Mouse (Mus musculus): ENCODE measurements around the gene Xlr3a. TPM values are rescaled to one million over a fixed set of nuclear protein-coding genes. Genes with fewer than 3 reads are reported as not detected.

The Xlr3a gene
- polyA plus RNA-seq, 1 experiment: 3.3 TPM

DNA sequence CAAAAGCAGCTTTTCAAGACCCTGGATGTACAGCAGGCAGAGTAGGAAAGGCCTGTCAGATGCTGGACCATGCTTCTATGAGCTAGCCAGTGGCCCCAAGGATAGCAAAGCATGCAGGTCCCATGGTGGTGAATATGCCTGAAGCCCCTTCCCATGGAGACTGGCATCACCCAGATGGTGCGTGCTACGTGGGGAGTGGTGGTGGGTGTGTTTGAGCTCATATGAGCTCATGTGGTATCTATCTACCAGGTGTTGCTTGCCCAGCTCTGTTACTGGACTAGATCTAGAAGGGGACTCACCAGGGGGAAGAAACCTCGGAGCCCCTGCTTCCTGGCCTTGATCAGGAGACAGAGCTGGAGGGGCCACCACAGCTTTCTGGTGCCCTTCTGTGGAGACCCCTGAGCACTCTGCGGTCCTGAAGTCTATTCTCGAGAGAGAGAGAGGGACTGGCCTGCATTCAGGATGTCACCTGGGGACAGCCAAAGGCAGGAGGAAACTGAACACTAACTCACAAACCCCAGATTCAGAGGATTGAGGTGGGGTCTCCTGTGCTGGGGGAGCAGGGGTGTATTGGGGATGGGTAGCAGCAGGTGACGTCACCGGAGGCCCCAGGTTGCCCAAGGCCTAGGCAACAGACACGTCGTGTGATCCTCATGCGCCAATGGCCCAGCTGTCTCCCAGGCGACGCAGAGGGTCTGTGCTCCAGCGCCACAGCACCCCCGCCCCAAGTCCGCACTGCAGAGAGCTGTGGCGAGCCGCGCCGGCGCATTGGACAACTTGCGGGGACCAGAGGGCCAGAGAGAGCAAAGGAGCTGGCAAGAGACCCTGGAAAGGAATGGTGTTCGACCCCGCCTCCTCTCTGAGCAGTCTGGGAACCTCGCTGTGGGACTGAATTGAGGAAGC lies 33.1 kb downstream of the Xlr3a start:
- 28% methylated on average over 24 of the region's 24 CpGs for WGBS

DNA sequence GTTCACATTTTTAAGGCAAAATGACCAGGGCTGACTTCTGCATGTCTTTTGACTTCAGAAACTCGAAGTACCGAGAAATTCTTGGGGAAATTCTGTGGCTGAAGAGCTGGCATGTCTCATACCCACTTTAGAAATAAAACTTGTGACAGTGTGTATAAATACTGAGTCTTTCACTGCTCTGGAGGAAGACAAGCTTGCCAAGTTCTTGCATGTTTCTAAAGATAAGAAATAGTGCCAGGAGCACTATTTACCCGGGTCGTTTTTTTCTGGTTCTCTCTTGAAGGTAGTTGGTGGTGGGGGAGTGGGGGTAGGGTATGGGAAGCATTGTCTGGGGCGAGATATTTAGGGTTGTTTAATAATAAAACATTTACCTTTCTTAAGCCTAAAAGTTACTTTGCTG lies 34.6 kb downstream of the Xlr3a start:
- WGBS: 70% methylated on average over 5 of the region's 5 CpGs
- no peaks in the 10 kb centered on the region; the same call in 1 of the 2 replicates for H3K4me1 ChIP-seq (ENCODE audit: control insufficient read depth, insufficient read depth, low read length)
- H3K27ac ChIP-seq (ENCODE audit: insufficient read depth, low read length): no peak overlapping the region
- H3K27me3 ChIP-seq (ENCODE audit: control insufficient read depth, insufficient read depth, low read length): no peaks in the 10 kb centered on the region
- TF ChIP-seq CTCF (IDR thresholded peaks at IDR 0.05; ENCODE audit: borderline replicate concordance, insufficient read depth, low read depth, low read length) (no peak), POLR2A (IDR thresholded peaks at IDR 0.05; ENCODE audit: borderline replicate concordance, insufficient read depth, low read length) (no peak)
- no peak overlapping the region for H3K4me3 ChIP-seq (replicated peaks; ENCODE audit: insufficient read depth, low read depth, low read length)
- no peak for DNase-seq

More for the DNA sequence above, 33.1 kb downstream of the Xlr3a start:
- Histone ChIP-seq H3K4me1 (ENCODE audit: control insufficient read depth, insufficient read depth, low read length) (no peaks in the 10 kb centered on the region; the same call in none of the 2 replicates), H3K27ac (ENCODE audit: insufficient read depth, low read length) (peak overlapping the region; percentile 80), H3K27me3 (ENCODE audit: control insufficient read depth, insufficient read depth, low read length) (no peaks in the 10 kb centered on the region), H3K4me3 (replicated peaks; ENCODE audit: insufficient read depth, low read depth, low read length) (peak overlapping the region; percentile 62)
- TF ChIP-seq POLR2A (IDR thresholded peaks at IDR 0.05; ENCODE audit: borderline replicate concordance, insufficient read depth, low read length) (no peak), CTCF (IDR thresholded peaks at IDR 0.05; ENCODE audit: borderline replicate concordance, insufficient read depth, low read depth, low read length) (no peak)
- peak; percentile 35 to 43 for DNase-seq

DNA sequence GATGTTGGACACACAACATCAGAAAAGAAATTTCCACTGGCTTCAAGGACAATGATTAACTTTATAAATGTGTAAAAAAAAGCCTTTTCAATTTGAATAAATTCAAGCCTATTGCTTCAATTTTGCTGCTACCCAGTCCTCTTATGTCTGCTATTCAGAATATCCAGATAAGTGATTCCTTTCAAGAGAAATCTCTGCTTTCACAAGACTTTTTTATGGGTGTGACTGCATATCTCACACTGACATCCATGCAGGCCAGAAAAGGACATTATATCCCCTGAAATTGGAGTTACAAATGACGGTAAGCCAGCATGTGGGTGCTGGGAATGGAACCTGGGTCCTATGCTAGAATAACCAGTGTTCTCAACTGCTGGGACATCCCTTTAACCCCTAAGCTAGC lies 35.4 kb downstream of the Xlr3a start:
- H3K4me3 ChIP-seq (replicated peaks; ENCODE audit: insufficient read depth, low read depth, low read length): no peak overlapping the region
- DNase-seq: no peak
- H3K27ac ChIP-seq (ENCODE audit: insufficient read depth, low read length): no peak overlapping the region
- H3K4me1 ChIP-seq (ENCODE audit: control insufficient read depth, insufficient read depth, low read length): no peaks in the 10 kb centered on the region; the same call in 1 of the 2 replicates
- WGBS: 93% methylated on average over 1 of the region's 1 CpGs
- TF ChIP-seq CTCF (IDR thresholded peaks at IDR 0.05; ENCODE audit: borderline replicate concordance, insufficient read depth, low read depth, low read length): no peak
- TF ChIP-seq POLR2A (IDR thresholded peaks at IDR 0.05; ENCODE audit: borderline replicate concordance, insufficient read depth, low read length): no peak
- H3K27me3 ChIP-seq (ENCODE audit: control insufficient read depth, insufficient read depth, low read length): no peaks in the 10 kb centered on the region

DNA sequence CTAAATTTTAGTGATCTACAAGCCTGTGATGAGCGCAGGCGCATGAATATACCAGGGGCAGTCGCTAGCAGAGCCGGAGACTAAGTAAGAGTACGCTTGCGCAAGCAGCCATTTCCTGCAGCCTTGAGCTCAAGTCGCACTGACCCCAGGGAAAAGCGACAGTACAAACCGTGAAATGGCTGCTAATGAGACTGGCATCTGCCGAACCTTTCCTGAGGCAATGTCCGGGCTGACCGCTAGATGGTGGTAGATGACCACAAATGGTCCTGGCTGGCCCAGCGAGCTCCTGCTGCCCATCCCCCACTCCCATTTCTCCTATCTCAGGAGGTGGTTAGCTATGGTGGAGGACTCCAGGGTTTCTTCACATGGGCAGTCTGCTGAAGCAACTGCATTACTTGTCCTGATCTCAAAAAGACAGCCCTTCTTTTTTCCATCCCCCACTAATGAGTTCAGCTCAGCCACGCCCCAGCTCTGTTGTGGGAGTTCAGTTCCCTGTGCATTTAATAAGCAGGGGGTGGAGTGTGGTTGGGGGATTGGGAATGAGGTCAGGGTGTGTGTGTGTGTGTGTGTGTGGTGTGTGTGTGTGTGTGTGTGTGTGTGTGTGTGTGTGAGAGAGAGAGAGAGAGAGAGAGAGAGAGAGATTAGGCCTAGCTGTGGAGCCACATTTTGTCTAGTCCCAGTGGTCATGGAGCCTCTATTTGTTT lies 42.9 kb downstream of the Xlr3a start:
- peak overlapping the region; percentile 31; the same call in 1 of the 2 replicates for H3K27ac ChIP-seq (ENCODE audit: insufficient read depth, low read length)
- H3K4me1 ChIP-seq (ENCODE audit: control insufficient read depth, insufficient read depth, low read length): no peaks in the 10 kb centered on the region; the same call in 1 of the 2 replicates
- no peak overlapping the region for H3K4me3 ChIP-seq (replicated peaks; ENCODE audit: insufficient read depth, low read depth, low read length)
- H3K27me3 ChIP-seq (ENCODE audit: control insufficient read depth, insufficient read depth, low read length): no peaks in the 10 kb centered on the region
- DNase-seq: peak; percentile 91 to 95
- TF ChIP-seq POLR2A (IDR thresholded peaks at IDR 0.05; ENCODE audit: borderline replicate concordance, insufficient read depth, low read length) (no peak), CTCF (IDR thresholded peaks at IDR 0.05; ENCODE audit: borderline replicate concordance, insufficient read depth, low read depth, low read length) (peak; percentile 95)
- 12% methylated on average over 14 of the region's 14 CpGs for WGBS

DNA sequence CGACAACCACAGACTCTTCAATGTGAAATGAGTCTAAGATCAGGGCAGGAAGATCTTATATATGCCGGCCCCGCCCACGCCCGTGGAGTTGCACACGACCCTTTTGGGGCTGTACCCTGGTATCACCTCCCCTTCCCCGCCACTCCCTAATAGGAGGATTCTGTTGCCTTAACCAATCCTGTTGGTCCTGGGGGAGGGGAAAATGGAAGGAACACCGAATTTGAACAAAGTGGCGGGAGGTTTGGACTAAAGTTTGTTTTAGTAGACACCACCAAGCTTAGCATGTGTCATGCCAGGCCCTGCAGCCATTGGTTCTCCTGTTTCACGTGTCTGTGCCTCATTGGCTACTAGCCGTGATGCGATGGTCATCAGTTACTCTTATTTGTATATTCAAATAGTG lies 57.2 kb downstream of the Xlr3a start:
- WGBS: 87% methylated on average over 12 of the region's 12 CpGs

DNA sequence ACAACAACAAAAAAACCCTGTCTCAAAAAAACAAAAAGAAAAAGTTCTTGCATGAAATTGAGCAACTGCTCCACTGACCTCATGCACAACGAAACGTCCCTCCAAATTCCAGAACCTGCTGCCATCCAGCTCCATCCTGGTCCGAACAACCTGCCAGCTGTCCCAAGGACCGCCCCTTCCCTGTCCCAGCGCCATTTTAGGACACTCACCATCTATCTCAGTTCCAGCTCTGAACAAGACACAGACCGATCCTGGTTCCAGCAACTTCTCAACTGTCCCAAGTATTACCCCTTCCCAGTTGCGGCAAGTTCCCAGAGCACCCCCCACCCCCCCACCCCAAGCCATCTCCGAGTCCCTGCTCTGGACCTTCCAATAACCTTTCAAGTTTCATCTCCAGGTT lies 58.1 kb downstream of the Xlr3a start:
- H3K4me3 ChIP-seq (replicated peaks; ENCODE audit: insufficient read depth, low read depth, low read length): no peak overlapping the region

More for the DNA sequence above, 57.2 kb downstream of the Xlr3a start:
- TF ChIP-seq POLR2A (IDR thresholded peaks at IDR 0.05; ENCODE audit: borderline replicate concordance, insufficient read depth, low read length) (no peak), CTCF (IDR thresholded peaks at IDR 0.05; ENCODE audit: borderline replicate concordance, insufficient read depth, low read depth, low read length) (no peak)
- no peak overlapping the region for H3K27ac ChIP-seq (ENCODE audit: insufficient read depth, low read length)
- H3K4me3 ChIP-seq (replicated peaks; ENCODE audit: insufficient read depth, low read depth, low read length): no peak overlapping the region
- no peaks in the 10 kb centered on the region; the same call in 1 of the 2 replicates for H3K4me1 ChIP-seq (ENCODE audit: control insufficient read depth, insufficient read depth, low read length)
- no peak for DNase-seq
- no peaks in the 10 kb centered on the region for H3K27me3 ChIP-seq (ENCODE audit: control insufficient read depth, insufficient read depth, low read length)

DNA sequence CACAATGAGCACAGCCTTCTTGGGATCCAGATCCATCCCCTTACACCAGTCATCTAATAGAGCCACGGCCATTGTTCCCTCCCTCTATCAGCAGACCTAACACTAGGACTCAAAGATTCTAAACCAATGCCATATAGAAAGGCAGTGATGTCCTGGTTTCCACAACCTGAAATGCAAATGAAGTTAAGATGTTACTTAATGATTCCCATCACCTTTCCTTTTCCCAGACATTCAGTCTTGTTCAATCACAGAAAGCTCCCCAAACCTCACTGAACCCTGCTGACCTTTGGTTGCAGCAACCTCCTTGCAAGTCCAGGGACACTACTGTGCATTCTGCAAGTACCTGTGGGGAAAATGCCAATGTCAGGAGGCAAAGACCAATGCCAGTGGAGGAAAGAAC lies 59.9 kb downstream of the Xlr3a start, which contains the start of gene Pnma5:
TSS of gene Pnma5 (minus strand) at position 101 of the 400 bp plus-strand sequence.
- no peak within 1 kb of the TSS for H3K27ac ChIP-seq (ENCODE audit: insufficient read depth, low read length)
- no peak for DNase-seq
- WGBS: 85% methylated on average over 1 of the region's 1 CpGs
- no peaks in the 10 kb centered on the region; the same call in 1 of the 2 replicates for H3K4me1 ChIP-seq (ENCODE audit: control insufficient read depth, insufficient read depth, low read length)
- no peaks in the 10 kb centered on the region for H3K27me3 ChIP-seq (ENCODE audit: control insufficient read depth, insufficient read depth, low read length)
- H3K4me3 ChIP-seq (replicated peaks; ENCODE audit: insufficient read depth, low read depth, low read length): no peak within 1 kb of the TSS
- TF ChIP-seq CTCF (IDR thresholded peaks at IDR 0.05; ENCODE audit: borderline replicate concordance, insufficient read depth, low read depth, low read length): no peak
- TF ChIP-seq POLR2A (IDR thresholded peaks at IDR 0.05; ENCODE audit: borderline replicate concordance, insufficient read depth, low read length): no peak

More for the DNA sequence above, 58.1 kb downstream of the Xlr3a start:
- Histone ChIP-seq H3K4me1 (ENCODE audit: control insufficient read depth, insufficient read depth, low read length) (no peaks in the 10 kb centered on the region; the same call in 1 of the 2 replicates), H3K27me3 (ENCODE audit: control insufficient read depth, insufficient read depth, low read length) (no peaks in the 10 kb centered on the region), H3K27ac (ENCODE audit: insufficient read depth, low read length) (no peak overlapping the region)
- 85% methylated on average over 8 of the region's 8 CpGs for WGBS
- no peak for DNase-seq
- TF ChIP-seq CTCF (IDR thresholded peaks at IDR 0.05; ENCODE audit: borderline replicate concordance, insufficient read depth, low read depth, low read length) (no peak), POLR2A (IDR thresholded peaks at IDR 0.05; ENCODE audit: borderline replicate concordance, insufficient read depth, low read length) (no peak)

Other genes starting within 250 kb of the Xlr3a start
- 35.8 and 37.5 TPM in 2 replicates for gene Cetn2, start 178.7 kb downstream of the Xlr3a start, polyA plus RNA-seq (2012; rRNA removed)
- gene Nsdhl, start 178.5 kb downstream of the Xlr3a start, polyA plus RNA-seq (2012; rRNA removed): 30.7 and 32.6 TPM in 2 replicates
- gene Zfp185, start 109.8 kb downstream of the Xlr3a start, polyA plus RNA-seq (2012; rRNA removed): 0.41 and 0.95 TPM in 2 replicates
- 0.13 TPM in 2 replicates for gene Pnma5, start 60.0 kb downstream of the Xlr3a start, polyA plus RNA-seq (2012; rRNA removed)
- gene Pnma3, start 32.3 kb downstream of the Xlr3a start, polyA plus RNA-seq (2012; rRNA removed): 17.3 and 19.4 TPM in 2 replicates
- gene Xlr4a, start 14.6 kb downstream of the Xlr3a start, polyA plus RNA-seq (2012; rRNA removed): 0.21 and 0.54 TPM in 2 replicates
- gene Gm14685, start 20.0 kb upstream of the Xlr3a start, polyA plus RNA-seq (2012; rRNA removed): 0.16 TPM in 1 of 2 replicates, not detected in the other
- 0.07 TPM in 1 of 2 replicates, not detected in the other for gene Xlr5b, start 51.7 kb upstream of the Xlr3a start, polyA plus RNA-seq (2012; rRNA removed)
- 0.13 and 0.32 TPM in 2 replicates for gene DXBay18, start 52.4 kb upstream of the Xlr3a start, polyA plus RNA-seq (2012; rRNA removed)
- gene Spin2d, start 79.9 kb upstream of the Xlr3a start, polyA plus RNA-seq (2012; rRNA removed): not detected in 2 replicates
- 9.1 and 13.1 TPM in 2 replicates for gene Xlr3b, start 95.1 kb upstream of the Xlr3a start, polyA plus RNA-seq (2012; rRNA removed)
- gene Xlr4b, start 117.2 kb upstream of the Xlr3a start, polyA plus RNA-seq (2012; rRNA removed): 0.29 and 0.54 TPM in 2 replicates
- 17.1 and 17.6 TPM in 2 replicates for gene F8a, start 131.2 kb upstream of the Xlr3a start, polyA plus RNA-seq (2012; rRNA removed)
- not detected in 2 replicates for gene Xlr4c, start 146.0 kb upstream of the Xlr3a start, polyA plus RNA-seq (2012; rRNA removed)
- 0.08 and 0.15 TPM in 2 replicates for gene Xlr3c, start 168.3 kb upstream of the Xlr3a start, polyA plus RNA-seq (2012; rRNA removed)
- not detected in 2 replicates for gene Xlr5a, start 195.9 kb upstream of the Xlr3a start, polyA plus RNA-seq (2012; rRNA removed)
- not detected in 2 replicates for gene Xlr5c, start 195.9 kb upstream of the Xlr3a start, polyA plus RNA-seq (2012; rRNA removed)
- not detected in 2 replicates for gene Gm45015, start 239.7 kb upstream of the Xlr3a start, polyA plus RNA-seq (2012; rRNA removed)
- 20.1 and 20.6 TPM in 2 replicates for gene Zfp275, start 245.5 kb upstream of the Xlr3a start, polyA plus RNA-seq (2012; rRNA removed)